Mouse (Mus musculus): Measurements from ENCODE around the gene Otud7a. TPM values are rescaled to one million over a fixed set of nuclear protein-coding genes. Genes with fewer than 3 reads are reported as not detected.

Otud7a gene
- polyA plus RNA-seq, 1 experiment from 2014 or later, result 0.13 TPM

DNA sequence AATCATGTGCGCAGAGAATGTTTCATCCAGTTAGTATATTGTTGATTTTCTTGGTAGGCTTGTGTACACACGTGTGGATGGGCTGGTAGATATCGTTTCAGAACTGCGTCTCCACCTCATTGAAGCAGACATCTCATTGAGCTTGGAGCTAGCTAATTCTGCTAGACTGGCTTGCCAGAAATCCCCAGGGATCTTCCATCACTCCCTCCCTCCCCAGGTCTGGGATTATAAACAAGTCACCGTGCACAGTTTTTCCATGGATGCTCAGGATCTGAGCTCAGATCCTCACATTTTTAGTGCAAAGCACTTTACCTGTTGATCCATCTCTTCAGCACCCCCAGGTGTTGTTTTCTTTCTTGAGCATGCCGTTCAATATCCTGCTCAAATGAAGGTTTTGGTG, 22.2 kb downstream of the Otud7a start:
- ATAC-seq (ENCODE audit: insufficient read depth) (no peak), DNase-seq (no peak)
- Histone ChIP-seq H3K4me3 (ENCODE audit: low read depth, low read length) (no peak overlapping the region), H3K9ac (no peak overlapping the region), H3K27ac (ENCODE audit: low read depth) (no peak overlapping the region), H3K4me2 (no peak overlapping the region), H3K4me1 (ENCODE audit: insufficient read depth) (no peaks in the 10 kb centered on the region), H3K9me3 (ENCODE audit: low read depth, low read length) (no peaks in the 10 kb centered on the region), H3K36me3 (ENCODE audit: insufficient read depth) (no peaks in the 10 kb centered on the region), H3K27me3 (ENCODE audit: insufficient read depth, low read length) (no peaks in the 10 kb centered on the region)
- TF ChIP-seq CTCF (IDR thresholded peaks at IDR 0.05; ENCODE audit: low read depth), result no peak
- WGBS, result 83% methylated on average over 6 of the region's 6 CpGs

DNA sequence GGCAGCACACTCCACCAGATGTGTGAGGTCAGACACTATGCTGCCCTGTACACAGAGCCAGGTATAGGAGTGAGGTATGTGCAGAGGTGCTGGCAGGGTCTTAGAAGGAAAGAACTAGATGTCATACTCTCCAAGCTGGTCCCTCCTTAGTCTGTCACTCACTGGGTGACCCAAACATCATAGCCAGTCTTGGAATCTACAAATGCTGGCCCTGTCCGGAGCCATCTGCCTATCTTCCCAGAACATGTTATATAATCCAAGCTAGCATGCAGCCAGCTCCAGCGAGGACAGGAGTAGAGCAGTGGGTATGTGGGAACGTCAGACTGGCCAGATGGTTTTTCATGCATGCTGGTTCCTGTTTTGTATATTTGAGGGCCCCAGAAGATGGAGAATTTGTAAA, 23.7 kb downstream of the Otud7a start:
- H3K27me3 ChIP-seq (ENCODE audit: insufficient read depth, low read length), result no peaks in the 10 kb centered on the region
- H3K9me3 ChIP-seq (ENCODE audit: low read depth, low read length), result no peaks in the 10 kb centered on the region
- H3K4me1 ChIP-seq (ENCODE audit: insufficient read depth), result no peaks in the 10 kb centered on the region
- no peak overlapping the region for H3K27ac ChIP-seq (ENCODE audit: low read depth)
- H3K4me2 ChIP-seq, result no peak overlapping the region
- 71% methylated on average over 3 of the region's 3 CpGs for WGBS
- H3K9ac ChIP-seq, result no peak overlapping the region
- ATAC-seq (ENCODE audit: insufficient read depth), result no peak
- TF ChIP-seq CTCF (IDR thresholded peaks at IDR 0.05; ENCODE audit: low read depth), result no peak
- H3K36me3 ChIP-seq (ENCODE audit: insufficient read depth), result no peaks in the 10 kb centered on the region
- no peak for DNase-seq
- no peak overlapping the region for H3K4me3 ChIP-seq (ENCODE audit: low read depth, low read length)

DNA sequence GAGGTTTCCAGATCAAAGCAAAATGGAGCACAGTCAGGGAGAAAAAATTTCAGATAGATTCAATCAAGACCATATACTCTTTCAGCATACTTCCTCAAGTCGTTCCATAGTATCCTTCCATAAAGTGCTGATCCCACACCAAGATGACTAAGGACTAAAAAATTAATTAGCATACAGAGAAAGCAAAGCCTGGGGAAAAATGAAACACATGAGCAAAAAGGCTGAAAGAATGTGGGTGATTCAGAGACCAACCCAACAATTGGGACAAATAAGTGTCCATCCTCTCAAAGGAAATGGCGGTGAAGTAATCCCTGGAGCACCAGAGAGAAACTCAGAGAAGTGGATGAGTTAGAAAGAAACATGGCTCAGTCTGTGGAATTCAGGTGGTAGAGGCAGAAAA, 38.5 kb downstream of the Otud7a start:
- H3K36me3 ChIP-seq (ENCODE audit: insufficient read depth), result no peaks in the 10 kb centered on the region
- no peak overlapping the region for H3K9ac ChIP-seq
- H3K27me3 ChIP-seq (ENCODE audit: insufficient read depth, low read length), result no peaks in the 10 kb centered on the region
- no peaks in the 10 kb centered on the region for H3K9me3 ChIP-seq (ENCODE audit: low read depth, low read length)
- DNase-seq (no peak), ATAC-seq (ENCODE audit: insufficient read depth) (no peak)
- H3K27ac ChIP-seq (ENCODE audit: low read depth), result no peak overlapping the region
- no peaks in the 10 kb centered on the region for H3K4me1 ChIP-seq (ENCODE audit: insufficient read depth)
- WGBS, result 82% methylated on average over 2 of the region's 2 CpGs
- no peak overlapping the region for H3K4me3 ChIP-seq (ENCODE audit: low read depth, low read length)
- no peak for TF ChIP-seq CTCF (IDR thresholded peaks at IDR 0.05; ENCODE audit: low read depth)
- no peak overlapping the region for H3K4me2 ChIP-seq

DNA sequence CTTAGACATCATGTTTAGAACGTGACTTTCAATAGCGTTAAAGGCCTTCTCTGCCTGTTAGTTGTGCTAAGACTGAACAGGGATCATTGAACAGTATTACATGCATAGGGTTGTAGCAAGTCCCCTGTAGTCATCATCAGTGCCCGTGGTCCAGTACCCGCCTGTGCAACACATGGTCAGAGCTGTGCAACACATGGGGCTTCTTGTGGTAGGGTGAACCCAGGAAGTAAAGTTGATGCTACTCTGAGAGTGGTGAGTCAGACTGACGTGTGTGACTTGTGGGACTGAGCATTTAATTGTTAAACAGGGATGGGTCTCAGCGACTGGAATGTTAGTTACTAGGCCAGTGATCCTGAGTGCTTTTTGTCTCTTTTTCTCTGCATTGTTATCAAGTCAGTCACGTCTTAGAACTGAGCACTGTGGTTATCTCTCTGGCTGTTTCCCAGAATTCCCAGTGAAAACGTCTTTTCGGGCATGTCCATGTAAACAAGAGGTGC, 52.5 kb downstream of the Otud7a start:
- Histone ChIP-seq H3K4me2 (no peak overlapping the region), H3K4me1 (ENCODE audit: insufficient read depth) (no peaks in the 10 kb centered on the region), H3K4me3 (ENCODE audit: low read depth, low read length) (no peak overlapping the region), H3K9me3 (ENCODE audit: low read depth, low read length) (no peaks in the 10 kb centered on the region), H3K27ac (ENCODE audit: low read depth) (no peak overlapping the region), H3K9ac (no peak overlapping the region), H3K36me3 (ENCODE audit: insufficient read depth) (no peaks in the 10 kb centered on the region), H3K27me3 (ENCODE audit: insufficient read depth, low read length) (no peaks in the 10 kb centered on the region)
- TF ChIP-seq CTCF (IDR thresholded peaks at IDR 0.05; ENCODE audit: low read depth), result no peak
- DNase-seq, result no peak
- no peak for ATAC-seq (ENCODE audit: insufficient read depth)
- 65% methylated on average over 9 of the region's 9 CpGs for WGBS

DNA sequence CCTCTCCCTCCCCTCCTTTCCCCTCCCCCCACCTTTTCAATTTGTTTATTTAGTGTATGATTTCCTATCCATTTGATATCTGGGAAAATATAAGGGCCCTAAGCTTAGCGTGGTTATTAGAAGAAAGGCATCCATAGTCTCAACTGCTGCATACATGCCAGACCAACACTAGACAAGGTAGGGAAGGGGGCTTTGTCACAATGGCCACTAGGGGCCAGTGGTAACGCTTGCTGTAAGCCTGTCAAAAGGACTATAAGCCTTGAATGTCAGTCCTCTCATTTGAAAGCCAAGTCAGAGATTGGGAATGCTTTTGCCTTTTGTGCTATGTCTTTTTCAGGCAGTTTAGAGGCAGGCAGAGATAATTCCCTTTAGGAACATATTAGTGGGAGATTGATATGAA, 59.7 kb downstream of the Otud7a start:
- DNase-seq (peak; percentile 28), ATAC-seq (ENCODE audit: insufficient read depth) (no peak)
- peak; percentile 62 for TF ChIP-seq CTCF (IDR thresholded peaks at IDR 0.05; ENCODE audit: low read depth)
- H3K27me3 ChIP-seq (ENCODE audit: insufficient read depth, low read length), result no peaks in the 10 kb centered on the region
- H3K27ac ChIP-seq (ENCODE audit: low read depth), result no peak overlapping the region
- H3K4me1 ChIP-seq (ENCODE audit: insufficient read depth), result no peaks in the 10 kb centered on the region
- H3K36me3 ChIP-seq (ENCODE audit: insufficient read depth), result no peaks in the 10 kb centered on the region
- no peaks in the 10 kb centered on the region for H3K9me3 ChIP-seq (ENCODE audit: low read depth, low read length)
- H3K9ac ChIP-seq, result no peak overlapping the region
- H3K4me3 ChIP-seq (ENCODE audit: low read depth, low read length), result no peak overlapping the region
- no peak overlapping the region for H3K4me2 ChIP-seq
- 21% methylated on average over 2 of the region's 2 CpGs for WGBS

DNA sequence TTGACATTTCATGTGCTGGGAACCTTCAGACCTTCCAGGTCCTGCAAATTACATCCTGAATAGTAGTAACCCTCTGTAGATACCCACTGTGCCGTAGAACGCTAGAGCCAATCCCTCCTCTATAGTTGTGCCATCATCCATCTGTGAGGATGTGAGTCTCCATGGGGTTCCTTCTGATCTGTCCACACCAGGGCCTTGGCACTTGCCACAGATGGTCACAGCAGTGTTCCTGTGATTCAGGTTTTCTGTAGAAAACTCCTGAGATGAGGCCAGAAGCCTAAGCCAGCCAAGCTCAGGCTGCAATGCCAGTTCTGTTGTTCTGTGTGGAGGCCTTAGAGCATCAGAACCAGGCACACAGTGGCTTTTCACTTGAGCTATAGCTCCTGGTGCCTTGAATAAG, 63.5 kb downstream of the Otud7a start:
- Histone ChIP-seq H3K27me3 (ENCODE audit: insufficient read depth, low read length) (no peaks in the 10 kb centered on the region), H3K4me3 (ENCODE audit: low read depth, low read length) (no peak overlapping the region), H3K36me3 (ENCODE audit: insufficient read depth) (no peaks in the 10 kb centered on the region), H3K9me3 (ENCODE audit: low read depth, low read length) (no peaks in the 10 kb centered on the region), H3K4me1 (ENCODE audit: insufficient read depth) (no peaks in the 10 kb centered on the region), H3K9ac (no peak overlapping the region), H3K27ac (ENCODE audit: low read depth) (no peak overlapping the region), H3K4me2 (no peak overlapping the region)
- TF ChIP-seq CTCF (IDR thresholded peaks at IDR 0.05; ENCODE audit: low read depth), result no peak
- ATAC-seq (ENCODE audit: insufficient read depth), result no peak
- WGBS, result 89% methylated on average over 2 of the region's 2 CpGs
- no peak for DNase-seq

DNA sequence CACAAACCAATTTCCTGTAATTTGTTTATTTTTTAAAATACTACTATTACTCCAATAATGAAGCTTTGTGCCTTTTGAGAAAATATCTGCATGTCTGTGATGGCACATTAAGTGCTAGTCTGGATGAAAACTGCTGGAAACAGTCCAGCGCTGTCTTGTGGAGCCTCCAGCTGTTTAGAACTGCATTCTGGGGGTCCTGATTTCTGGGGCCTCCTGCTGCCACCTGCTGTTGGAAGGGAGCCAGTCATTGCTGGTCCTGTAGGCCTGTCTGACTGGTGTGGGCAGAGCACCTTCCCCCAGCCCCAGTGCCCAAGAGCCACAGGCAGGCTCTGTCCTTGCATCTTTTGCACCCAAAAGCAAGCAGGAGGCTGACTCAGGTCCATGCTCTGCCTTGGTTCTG, 65.3 kb downstream of the Otud7a start:
- no peak overlapping the region for H3K4me3 ChIP-seq (ENCODE audit: low read depth, low read length)
- no peak overlapping the region for H3K9ac ChIP-seq
- no peak overlapping the region for H3K27ac ChIP-seq (ENCODE audit: low read depth)
- no peaks in the 10 kb centered on the region for H3K9me3 ChIP-seq (ENCODE audit: low read depth, low read length)
- WGBS, result 43% methylated on average over 1 of the region's 1 CpGs
- TF ChIP-seq CTCF (IDR thresholded peaks at IDR 0.05; ENCODE audit: low read depth), result no peak
- peak; percentile 1 for DNase-seq
- H3K4me2 ChIP-seq, result no peak overlapping the region
- ATAC-seq (ENCODE audit: insufficient read depth), result no peak
- H3K27me3 ChIP-seq (ENCODE audit: insufficient read depth, low read length), result no peaks in the 10 kb centered on the region
- no peaks in the 10 kb centered on the region for H3K36me3 ChIP-seq (ENCODE audit: insufficient read depth)
- no peaks in the 10 kb centered on the region for H3K4me1 ChIP-seq (ENCODE audit: insufficient read depth)

DNA sequence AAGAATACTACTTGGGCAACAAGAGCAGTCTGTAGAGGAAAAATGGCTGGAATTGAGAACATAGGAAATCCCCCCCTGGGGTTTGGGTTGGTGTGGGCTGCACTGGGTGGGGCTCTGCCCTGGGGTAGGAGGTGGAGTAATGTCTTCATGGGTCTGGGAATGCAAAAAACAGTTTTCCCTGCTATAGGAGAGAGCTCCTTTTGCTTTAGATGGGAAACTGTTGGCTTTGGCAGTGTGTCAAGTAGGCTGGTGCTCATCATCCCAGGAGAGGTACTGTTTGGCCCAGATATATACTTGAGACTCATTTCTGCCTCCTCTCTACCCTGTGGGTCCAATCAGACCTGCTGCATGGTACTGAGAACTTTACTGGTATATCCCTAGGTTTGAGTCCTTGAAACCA, 66.9 kb downstream of the Otud7a start:
- H3K27ac ChIP-seq (ENCODE audit: low read depth), result no peak overlapping the region
- H3K27me3 ChIP-seq (ENCODE audit: insufficient read depth, low read length), result no peaks in the 10 kb centered on the region
- no peaks in the 10 kb centered on the region for H3K36me3 ChIP-seq (ENCODE audit: insufficient read depth)
- H3K4me2 ChIP-seq, result no peak overlapping the region
- no peak overlapping the region for H3K9ac ChIP-seq
- H3K4me3 ChIP-seq (ENCODE audit: low read depth, low read length), result no peak overlapping the region
- ATAC-seq (ENCODE audit: insufficient read depth) (no peak), DNase-seq (no peak)
- H3K9me3 ChIP-seq (ENCODE audit: low read depth, low read length), result no peaks in the 10 kb centered on the region
- no peaks in the 10 kb centered on the region for H3K4me1 ChIP-seq (ENCODE audit: insufficient read depth)
- no peak for TF ChIP-seq CTCF (IDR thresholded peaks at IDR 0.05; ENCODE audit: low read depth)
